Mouse (Mus musculus): ENCODE data around the gene Aunip.

GRCm38 (mm10) chr4:134512798-134513197, 2.0 kb downstream of the Aunip start:
- TF ChIP-seq POLR2A (IDR thresholded peaks at IDR 0.05; ENCODE audit: insufficient read length, low read depth) (no peak), USF1 (IDR thresholded peaks at IDR 0.05; ENCODE audit: low read depth) (no peak), CEBPB (IDR thresholded peaks at IDR 0.05; ENCODE audit: insufficient read depth, poor library complexity, severe bottlenecking) (no peak), POLR2AphosphoS2 (IDR thresholded peaks at IDR 0.05; ENCODE audit: insufficient read length, low read depth) (no peak), E2F4 (IDR thresholded peaks at IDR 0.05; ENCODE audit: insufficient read depth) (no peak), MAX (IDR thresholded peaks at IDR 0.05; ENCODE audit: low read depth) (no peak), TCF3 (IDR thresholded peaks at IDR 0.05; ENCODE audit: insufficient read length, low read depth) (no peak), TCF12 (IDR thresholded peaks at IDR 0.05; ENCODE audit: insufficient read depth, poor library complexity, severe bottlenecking) (no peak), SRF (IDR thresholded peaks at IDR 0.05; ENCODE audit: control insufficient read depth, insufficient read length, low read depth) (no peak), MYOD1 (IDR thresholded peaks at IDR 0.05; ENCODE audit: control insufficient read depth in 1 of 3, insufficient read length in 2 of 3, low read depth in 2 of 3) (no peak), MYOG (IDR thresholded peaks at IDR 0.05; ENCODE audit: control insufficient read depth in 1 of 3, insufficient read depth in 1 of 3, insufficient read length in 2 of 3, low read depth in 2 of 3) (no peak), REST (IDR thresholded peaks at IDR 0.05; ENCODE audit: insufficient read depth, insufficient read length) (no peak)

All from myocyte (in vitro differentiated cells).